8 mouse cellular contexts compared by ENCODE assay signal in genomic region chr6:124732476-124733370, GRCm38 (mm10). TPM values are rescaled to one million over a fixed set of nuclear protein-coding genes. Genes with fewer than 3 reads are reported as not detected.
DNase-seq lines count a peak whose midpoint lies in the region; ATAC-seq lines count a peak whose summit lies in the region.

No protein-coding gene starts in this region.

- ATAC-seq in erythroblast, adult 5-6 weeks (replicated peaks; ENCODE audit: low FRiP score, poor library complexity, severe bottlenecking) = peak; percentile 47
- peak; percentile 64 for ATAC-seq in liver, embryonic 15.5 days (ENCODE audit: insufficient read depth)
- ATAC-seq in forebrain, embryonic 14.5 days = no peak

- peaks cover 29% of the 10 kb centered on the region for H3K4me1 ChIP-seq in liver, embryonic 15.5 days (replicated peaks)
- H3K4me1 ChIP-seq in forebrain, embryonic 14.5 days (ENCODE audit: control insufficient read depth, insufficient read depth, low read length) = no peaks in the 10 kb centered on the region

- peaks cover 8% of the 10 kb centered on the region; the same call in 1 of the 2 replicates for H3K36me3 ChIP-seq in liver, embryonic 15.5 days (replicated peaks)
- no peaks in the 10 kb centered on the region for H3K36me3 ChIP-seq in forebrain, embryonic 14.5 days (ENCODE audit: control insufficient read depth, insufficient read depth, low read length)

- peak overlapping the region; percentile 59 for H3K27ac ChIP-seq in liver, embryonic 15.5 days (replicated peaks)
- no peak overlapping the region for H3K27ac ChIP-seq in forebrain, embryonic 14.5 days (ENCODE audit: low read depth, low read length)

- H3K4me2 ChIP-seq in liver, embryonic 15.5 days = peak overlapping the region; percentile 54
- no peak overlapping the region for H3K4me2 ChIP-seq in forebrain, embryonic 14.5 days (ENCODE audit: low read length)

- DNase-seq in adrenal gland, postnatal 14 days = peak; percentile 50
- DNase-seq in adrenal gland, adult 18-20 months (ENCODE audit: low spot score in 2 of 2) = no peak
- DNase-seq in A20 (ENCODE audit: low read depth, low spot score) = peak; percentile 92
- peak; percentile 85 to 90 for DNase-seq in spleen, postnatal 4 days (ENCODE audit: low spot score in 2 of 2)
- DNase-seq in layer of hippocampus, postnatal 14 days (ENCODE audit: low spot score in 2 of 2) = no peak
- no peak for DNase-seq in forebrain, embryonic 14.5 days (ENCODE audit: low spot score)

- H3K9ac ChIP-seq in liver, embryonic 15.5 days = peak overlapping the region; percentile 47
- no peak overlapping the region for H3K9ac ChIP-seq in forebrain, embryonic 14.5 days (ENCODE audit: low read length)

- H3K9me3 ChIP-seq in liver, embryonic 15.5 days (replicated peaks) = no peaks in the 10 kb centered on the region
- no peaks in the 10 kb centered on the region for H3K9me3 ChIP-seq in forebrain, embryonic 14.5 days (replicated peaks; ENCODE audit: control insufficient read depth, low read length)

- 17% methylated on average over 19 of the region's 19 CpGs for WGBS in liver, embryonic 15.5 days (ENCODE audit: insufficient replicate concordance)
- 58% methylated on average over 19 of the region's 19 CpGs for WGBS in forebrain, embryonic 14.5 days

- no peaks in the 10 kb centered on the region for H3K27me3 ChIP-seq in liver, embryonic 15.5 days
- no peaks in the 10 kb centered on the region for H3K27me3 ChIP-seq in forebrain, embryonic 14.5 days (replicated peaks; ENCODE audit: control insufficient read depth, insufficient read depth, low read length)

- peak overlapping the region; percentile 49 for H3K4me3 ChIP-seq in liver, embryonic 15.5 days (replicated peaks)
- H3K4me3 ChIP-seq in forebrain, embryonic 14.5 days (ENCODE audit: low read depth, low read length) = no peak overlapping the region

RNA-seq across cellular contexts. Expression of gene Ptpn6, which starts 5.8 kb away (rescaled TPM):
- total RNA-seq in adrenal gland, postnatal 14 days (2021) = 7.3 and 23.1 TPM in 2 replicates
- total RNA-seq in adrenal gland, adult 18-20 months (2021) = 10 to 100 TPM in 1 of 2 experiments, 1 to 10 TPM in 1; 9.8 to 11.5 TPM
- total RNA-seq in erythroblast, adult 5-6 weeks (2015; ENCODE audit: low replicate concordance) = 57.8 and 60.2 TPM in 2 replicates
- total RNA-seq in erythroblast, adult 5-6 weeks (2017; ENCODE audit: low replicate concordance) = 142 and 156 TPM in 2 replicates
- 38.1 and 43.7 TPM in 2 replicates for polyA plus RNA-seq in liver, embryonic 15.5 days (2015; fragmentation: Nextera tagmentation; extraction: Ambion mirVana)
- 1 to 10 TPM; 3.8 to 5.7 TPM for total RNA-seq in layer of hippocampus, postnatal 14 days (2021)
- polyA plus RNA-seq in forebrain, embryonic 14.5 days (2014; fragmentation: Nextera tagmentation; extraction: Ambion mirVana) = 4.7 TPM in 2 replicates

RNA-seq across cellular contexts. Expression of gene Grcc10, which starts 8.5 kb away (rescaled TPM):
- 338 and 346 TPM in 2 replicates for total RNA-seq in adrenal gland, postnatal 14 days (2021)
- total RNA-seq in adrenal gland, adult 18-20 months (2021) = 100 to 1,000 TPM; 341 to 388 TPM
- 33.6 and 64.9 TPM in 2 replicates for total RNA-seq in erythroblast, adult 5-6 weeks (2015; ENCODE audit: low replicate concordance)
- total RNA-seq in erythroblast, adult 5-6 weeks (2017; ENCODE audit: low replicate concordance) = 7.5 and 16.9 TPM in 2 replicates
- polyA plus RNA-seq in liver, embryonic 15.5 days (2015; fragmentation: Nextera tagmentation; extraction: Ambion mirVana) = 75.9 and 76.4 TPM in 2 replicates
- total RNA-seq in layer of hippocampus, postnatal 14 days (2021) = 100 to 1,000 TPM; 297 to 325 TPM
- 722 and 848 TPM in 2 replicates for polyA plus RNA-seq in forebrain, embryonic 14.5 days (2014; fragmentation: Nextera tagmentation; extraction: Ambion mirVana)

RNA-seq across cellular contexts. Expression of gene Phb2, which starts 20.6 kb away (rescaled TPM):
- total RNA-seq in adrenal gland, postnatal 14 days (2021) = 392 and 412 TPM in 2 replicates
- 100 to 1,000 TPM; 285 to 301 TPM for total RNA-seq in adrenal gland, adult 18-20 months (2021)
- total RNA-seq in erythroblast, adult 5-6 weeks (2015; ENCODE audit: low replicate concordance) = 44.2 and 79.4 TPM in 2 replicates
- 70.3 and 70.7 TPM in 2 replicates for total RNA-seq in erythroblast, adult 5-6 weeks (2017; ENCODE audit: low replicate concordance)
- polyA plus RNA-seq in liver, embryonic 15.5 days (2015; fragmentation: Nextera tagmentation; extraction: Ambion mirVana) = 242 and 243 TPM in 2 replicates
- 100 to 1,000 TPM; 138 to 141 TPM for total RNA-seq in layer of hippocampus, postnatal 14 days (2021)
- 237 and 245 TPM in 2 replicates for polyA plus RNA-seq in forebrain, embryonic 14.5 days (2014; fragmentation: Nextera tagmentation; extraction: Ambion mirVana)

RNA-seq across cellular contexts. Expression of gene Emg1, which starts 20.7 kb away (rescaled TPM):
- total RNA-seq in adrenal gland, postnatal 14 days (2021) = 79.7 and 87.9 TPM in 2 replicates
- 10 to 100 TPM; 81.0 to 86.4 TPM for total RNA-seq in adrenal gland, adult 18-20 months (2021)
- total RNA-seq in erythroblast, adult 5-6 weeks (2015; ENCODE audit: low replicate concordance) = 65.1 and 66.0 TPM in 2 replicates
- total RNA-seq in erythroblast, adult 5-6 weeks (2017; ENCODE audit: low replicate concordance) = 35.8 and 37.2 TPM in 2 replicates
- 122 and 128 TPM in 2 replicates for polyA plus RNA-seq in liver, embryonic 15.5 days (2015; fragmentation: Nextera tagmentation; extraction: Ambion mirVana)
- 10 to 100 TPM; 50.7 to 51.1 TPM for total RNA-seq in layer of hippocampus, postnatal 14 days (2021)
- 166 and 186 TPM in 2 replicates for polyA plus RNA-seq in forebrain, embryonic 14.5 days (2014; fragmentation: Nextera tagmentation; extraction: Ambion mirVana)

RNA-seq across cellular contexts. Expression of gene Gm45234, which starts 23.1 kb away (rescaled TPM):
- total RNA-seq in adrenal gland, postnatal 14 days (2021) = not detected in 2 replicates
- total RNA-seq in adrenal gland, adult 18-20 months (2021) = not detected
- total RNA-seq in erythroblast, adult 5-6 weeks (2015; ENCODE audit: low replicate concordance) = not detected in 2 replicates
- total RNA-seq in erythroblast, adult 5-6 weeks (2017; ENCODE audit: low replicate concordance) = 0.56 TPM in 1 of 2 replicates, not detected in the other
- not detected in 2 replicates for polyA plus RNA-seq in liver, embryonic 15.5 days (2015; fragmentation: Nextera tagmentation; extraction: Ambion mirVana)
- 1 to 10 TPM in 1 of 2 experiments, not detected in 1; 1.3 TPM for total RNA-seq in layer of hippocampus, postnatal 14 days (2021)
- not detected in 2 replicates for polyA plus RNA-seq in forebrain, embryonic 14.5 days (2014; fragmentation: Nextera tagmentation; extraction: Ambion mirVana)

Comparison
In these comparisons a context has a peak if more than half of its experiments do, and no peak if none do; other contexts are left out.
1. DNase-seq: peak in adrenal gland, postnatal 14 days (single experiment), A20 (single experiment) and spleen, postnatal 4 days (2 of 2); none in adrenal gland, adult 18-20 months (0 of 2), layer of hippocampus, postnatal 14 days (0 of 2) and forebrain, embryonic 14.5 days (single experiment).